Mouse (Mus musculus) myocyte (in vitro differentiated cells): ENCODE results near the gene Tbcel. TPM values are rescaled to one million over a fixed set of nuclear protein-coding genes. Genes with fewer than 3 reads are reported as not detected.

ENCODE experiments used
- H3K27me3 ChIP-seq: one replicate; pipeline ENCODE4 v1.6.1; 2011; ENCODE audit not compliant: control insufficient read depth, insufficient read depth, insufficient read length
- H3K36me3 ChIP-seq: one replicate; pipeline ENCODE4 v1.6.1; 2011; ENCODE audit not compliant: control insufficient read depth, insufficient read depth
- H3K4me2 ChIP-seq: one replicate; pipeline ENCODE4 v1.6.1; 2011; ENCODE audit warnings: low read depth, control low read depth
- H3K4me3 ChIP-seq: one replicate; pipeline ENCODE4 v1.5.1; 2011; ENCODE audit warnings: mild to moderate bottlenecking, control low read depth, moderate library complexity
- H3K79me2 ChIP-seq: one replicate; pipeline ENCODE4 v1.6.1; 2011; ENCODE audit not compliant: control insufficient read depth, insufficient read depth
- H3ac ChIP-seq: one replicate; pipeline ENCODE4 v1.6.1; 2011; ENCODE audit not compliant: control insufficient read depth, insufficient read length
- CEBPB ChIP-seq: IDR thresholded peaks from 2 replicates; pipeline ENCODE4 v1.6.1; 2011; ENCODE audit warnings: mild to moderate bottlenecking, moderate library complexity; ENCODE audit not compliant: poor library complexity, insufficient read depth, severe bottlenecking
- E2F4 ChIP-seq: IDR thresholded peaks from one replicate; pipeline ENCODE4 v1.6.1; 2011; ENCODE audit warnings: mild to moderate bottlenecking, control low read depth, moderate library complexity; ENCODE audit not compliant: insufficient read depth
- MAX ChIP-seq: IDR thresholded peaks from one replicate; pipeline ENCODE4 v1.6.1; 2011; ENCODE audit warnings: low read depth, mild to moderate bottlenecking, control low read depth
- MYOD1 ChIP-seq, 3 experiments: IDR thresholded peaks; one replicate each; pipeline ENCODE4 v1.6.1; 2011; ENCODE audit warnings: control low read depth in 2 of 3, low read depth in 2 of 3, mild to moderate bottlenecking in 2 of 3, moderate library complexity in 1 of 3; ENCODE audit not compliant: insufficient read length in 2 of 3, control insufficient read depth in 1 of 3
- MYOG ChIP-seq, 3 experiments: IDR thresholded peaks; one replicate each; pipeline ENCODE4 v1.6.1; 2011; ENCODE audit warnings: control low read depth in 2 of 3, low read depth in 2 of 3, mild to moderate bottlenecking in 2 of 3; ENCODE audit not compliant: insufficient read length in 2 of 3, control insufficient read depth in 1 of 3, insufficient read depth in 1 of 3
- POLR2A ChIP-seq: IDR thresholded peaks from one replicate; pipeline ENCODE4 v1.6.1; 2011; ENCODE audit warnings: low read depth, mild to moderate bottlenecking, control low read depth, moderate library complexity; ENCODE audit not compliant: insufficient read length
- POLR2AphosphoS2 ChIP-seq: IDR thresholded peaks from one replicate; pipeline ENCODE4 v1.6.1; 2011; ENCODE audit warnings: low read depth, control low read depth; ENCODE audit not compliant: insufficient read length
- REST ChIP-seq: IDR thresholded peaks from one replicate; pipeline ENCODE4 v1.6.1; 2011; ENCODE audit warnings: mild to moderate bottlenecking, control low read depth, moderate library complexity; ENCODE audit not compliant: insufficient read depth, insufficient read length
- SRF ChIP-seq: IDR thresholded peaks from one replicate; pipeline ENCODE4 v1.6.1; 2011; ENCODE audit warnings: low read depth; ENCODE audit not compliant: control insufficient read depth, insufficient read length
- TCF12 ChIP-seq: IDR thresholded peaks from one replicate; pipeline ENCODE4 v1.6.1; 2011; ENCODE audit warnings: mild to moderate bottlenecking, control low read depth; ENCODE audit not compliant: poor library complexity, insufficient read depth, severe bottlenecking
- TCF3 ChIP-seq: IDR thresholded peaks from one replicate; pipeline ENCODE4 v1.6.1; 2011; ENCODE audit warnings: low read depth, control low read depth; ENCODE audit not compliant: insufficient read length
- USF1 ChIP-seq: IDR thresholded peaks from one replicate; pipeline ENCODE4 v1.6.1; 2011; ENCODE audit warnings: low read depth, mild to moderate bottlenecking, control low read depth, moderate library complexity
- polyA plus RNA-seq: library from polyadenylated mRNA; unstranded; fragments of >200 nt; fragmentation: generic; extraction: Trizol; gene quantifications from one replicate; pipeline ENCODE4 v1.2.1, GENCODE M21; 2012; ENCODE audit warnings: missing spikeins

The Tbcel gene
- polyA plus RNA-seq, 1 experiment: 7.9 TPM

GRCm38 (mm10) chr9:42533491-42533890 is 25.9 kb upstream of the Tbcel start:
- Histone ChIP-seq H3K27me3 (peaks cover 4% of the 10 kb centered on the region), H3K4me2 (no peak overlapping the region), H3ac (no peak overlapping the region), H3K79me2 (no peaks in the 10 kb centered on the region), H3K4me3 (no peak overlapping the region), H3K36me3 (no peaks in the 10 kb centered on the region)
- TF ChIP-seq POLR2AphosphoS2 (no peak), E2F4 (no peak), TCF3 (no peak), MYOG (IDR thresholded peaks at IDR 0.05; ENCODE audit: control insufficient read depth in 1 of 3, insufficient read depth in 1 of 3, insufficient read length in 2 of 3, low read depth in 2 of 3) (no peak), REST (no peak), TCF12 (no peak), MAX (no peak), CEBPB (no peak), USF1 (no peak), SRF (no peak), POLR2A (no peak), MYOD1 (IDR thresholded peaks at IDR 0.05; ENCODE audit: control insufficient read depth in 1 of 3, insufficient read length in 2 of 3, low read depth in 2 of 3) (no peak)

GRCm38 (mm10) chr9:42533041-42533440 is 25.4 kb upstream of the Tbcel start:
- TF ChIP-seq E2F4 (no peak), MYOG (IDR thresholded peaks at IDR 0.05; ENCODE audit: control insufficient read depth in 1 of 3, insufficient read depth in 1 of 3, insufficient read length in 2 of 3, low read depth in 2 of 3) (no peak), POLR2A (no peak), MAX (no peak), TCF3 (no peak), CEBPB (no peak), TCF12 (no peak), REST (no peak), USF1 (no peak), SRF (no peak), POLR2AphosphoS2 (no peak), MYOD1 (IDR thresholded peaks at IDR 0.05; ENCODE audit: control insufficient read depth in 1 of 3, insufficient read length in 2 of 3, low read depth in 2 of 3) (no peak)
- no peaks in the 10 kb centered on the region for H3K36me3 ChIP-seq
- H3K27me3 ChIP-seq: peaks cover 4% of the 10 kb centered on the region
- no peaks in the 10 kb centered on the region for H3K79me2 ChIP-seq
- H3K4me3 ChIP-seq: no peak overlapping the region
- no peak overlapping the region for H3K4me2 ChIP-seq
- H3ac ChIP-seq: no peak overlapping the region

- TF ChIP-seq MYOD1 (IDR thresholded peaks at IDR 0.05; ENCODE audit: control insufficient read depth in 1 of 3, insufficient read length in 2 of 3, low read depth in 2 of 3) (no peak), E2F4 (no peak), TCF3 (no peak)
- Histone ChIP-seq H3K79me2 (no peaks in the 10 kb centered on the region), H3K4me2 (no peak overlapping the region), H3K36me3 (no peaks in the 10 kb centered on the region), H3K27me3 (peaks cover 4% of the 10 kb centered on the region), H3ac (no peak overlapping the region), H3K4me3 (no peak overlapping the region)
Observed at GRCm38 (mm10) chr9:42531951-42532350, 24.3 kb upstream of the Tbcel start.

GRCm38 (mm10) chr9:42530221-42531152 is 22.9 kb upstream of the Tbcel start:
- Histone ChIP-seq H3K4me2 (no peak overlapping the region), H3K36me3 (no peaks in the 10 kb centered on the region)
- no peak for TF ChIP-seq MYOG (IDR thresholded peaks at IDR 0.05; ENCODE audit: control insufficient read depth in 1 of 3, insufficient read depth in 1 of 3, insufficient read length in 2 of 3, low read depth in 2 of 3)
- TF ChIP-seq E2F4: no peak

GRCm38 (mm10) chr9:42520587-42521084 is 13.0 kb upstream of the Tbcel start:
- no peak for TF ChIP-seq SRF
- Histone ChIP-seq H3K79me2 (no peaks in the 10 kb centered on the region), H3K4me2 (no peak overlapping the region), H3K4me3 (no peak overlapping the region), H3K36me3 (no peaks in the 10 kb centered on the region), H3K27me3 (peaks cover 8% of the 10 kb centered on the region), H3ac (no peak overlapping the region)

More at GRCm38 (mm10) chr9:42530221-42531152, 22.9 kb upstream of the Tbcel start:
- Histone ChIP-seq H3K4me3 (no peak overlapping the region), H3K79me2 (no peaks in the 10 kb centered on the region), H3K27me3 (peaks cover 4% of the 10 kb centered on the region), H3ac (no peak overlapping the region)
